Mouse (Mus musculus) CD4-positive, CD25-positive, alpha-beta regulatory T cell, adult 2 months (primary cell): Measurements from ENCODE around the gene Rcan1.

Experiments used
- DNase-seq: peaks from one replicate; pipeline ENCODE4 v3.0.0-alpha.2; 2012; ENCODE audit warnings: low read depth, low spot score

Gene Rcan1

GRCm38 (mm10) chr16:92353295-92353694, 117.4 kb downstream of the Rcan1 start:
- DNase-seq, result no peak

GRCm38 (mm10) chr16:92348941-92349340, 121.7 kb downstream of the Rcan1 start:
- DNase-seq, result no peak

- no peak for DNase-seq
These were observed 124.3 kb downstream of the Rcan1 start for GRCm38 (mm10) chr16:92346297-92346916.

- no peak for DNase-seq
These were observed 125.5 kb downstream of the Rcan1 start for GRCm38 (mm10) chr16:92345177-92345576.
